Mouse (Mus musculus) bone marrow, adult 2 months (tissue): ENCODE results near the gene Dtnbp1. TPM values are rescaled to one million over a fixed set of nuclear protein-coding genes. Genes with fewer than 3 reads are reported as not detected.

Experiments
- H3K27ac ChIP-seq: fragments of 200-500 bp; 2 replicates; pipeline ENCODE4 v1.5.1; 2012; ENCODE audit warnings: low read depth, mild to moderate bottlenecking, control low read depth, inconsistent platforms, low read length; ENCODE audit not compliant: control insufficient read depth, poor library complexity, insufficient read depth
- H3K4me1 ChIP-seq: fragments of 200-500 bp; 2 replicates; pipeline ENCODE4 v1.6.1; 2011; ENCODE audit warnings: low read length; ENCODE audit not compliant: control insufficient read depth, insufficient read depth
- H3K4me3 ChIP-seq: fragments of 200-500 bp; replicated peaks from 2 replicates; pipeline ENCODE3; 2011; ENCODE audit warnings: mild to moderate bottlenecking, low read depth, low read length, control low read depth; ENCODE audit not compliant: control insufficient read depth
- CTCF ChIP-seq: fragments of 200-500 bp; IDR thresholded peaks from 2 replicates; pipeline ENCODE4 v1.5.1; 2011; ENCODE audit warnings: low read length, control low read depth; ENCODE audit not compliant: control insufficient read depth, insufficient read depth
- POLR2A ChIP-seq: fragments of 200-500 bp; IDR thresholded peaks from 2 replicates; pipeline ENCODE4 v1.6.1; 2011; ENCODE audit warnings: low read depth, mild to moderate bottlenecking, control low read depth, low read length, borderline replicate concordance; ENCODE audit not compliant: control insufficient read depth
- WGBS: fragments of 180-500 bp; shearing (Covaris S2); methylation state at CpG from one replicate; pipeline ENCODE4 v1.1.7; 2018; 5-methylcytosine and 5-hydroxymethylcytosine counted together
- polyA plus RNA-seq: library from polyadenylated mRNA; stranded (reverse); fragments of >200 nt; gene quantifications from 2 replicates; pipeline ENCODE4 v1.2.4, GENCODE M21; 2011; ENCODE audit warnings: low replicate concordance; ENCODE audit not compliant: missing spikeins, insufficient read depth, insufficient read length

Gene Dtnbp1
- polyA plus RNA-seq, 1 experiment: 27.6 TPM

- Histone ChIP-seq H3K27ac (no peak overlapping the region), H3K4me3 (no peak overlapping the region), H3K4me1 (peaks cover 4% of the 10 kb centered on the region; the same call in 1 of the 2 replicates)
- TF ChIP-seq CTCF (no peak), POLR2A (no peak)
- WGBS: 92% methylated on average over 12 of the region's 12 CpGs
These were observed 2.7 kb downstream of the Dtnbp1 start for GRCm38 (mm10) chr13:44999211-44999610.

- Histone ChIP-seq H3K4me3 (no peak overlapping the region), H3K27ac (no peak overlapping the region), H3K4me1 (peaks cover 2% of the 10 kb centered on the region; the same call in 1 of the 2 replicates)
- TF ChIP-seq POLR2A: no peak
- TF ChIP-seq CTCF: no peak
- 31% methylated on average over 5 of the region's 5 CpGs for WGBS
These were observed 5.6 kb downstream of the Dtnbp1 start for GRCm38 (mm10) chr13:44996339-44996738.

- no peak overlapping the region for H3K4me3 ChIP-seq
- peaks cover 2% of the 10 kb centered on the region; the same call in 1 of the 2 replicates for H3K4me1 ChIP-seq
- WGBS: 71% methylated on average over 10 of the region's 10 CpGs
- TF ChIP-seq POLR2A (no peak), CTCF (no peak)
- H3K27ac ChIP-seq: no peak overlapping the region
These were observed 9.3 kb downstream of the Dtnbp1 start for GRCm38 (mm10) chr13:44992550-44993205.

GRCm38 (mm10) chr13:44991936-44992335, 10.0 kb downstream of the Dtnbp1 start:
- Histone ChIP-seq H3K4me1 (no peaks in the 10 kb centered on the region; the same call in 1 of the 2 replicates), H3K4me3 (no peak overlapping the region), H3K27ac (no peak overlapping the region)
- WGBS: 89% methylated on average over 4 of the region's 4 CpGs
- TF ChIP-seq CTCF: no peak
- no peak for TF ChIP-seq POLR2A

- Histone ChIP-seq H3K4me3 (no peak overlapping the region), H3K27ac (no peak overlapping the region), H3K4me1 (no peaks in the 10 kb centered on the region; the same call in 1 of the 2 replicates)
- TF ChIP-seq CTCF: no peak
- no peak for TF ChIP-seq POLR2A
- 89% methylated on average over 7 of the region's 7 CpGs for WGBS
These were observed 11.8 kb downstream of the Dtnbp1 start for GRCm38 (mm10) chr13:44990073-44990682.

- Histone ChIP-seq H3K4me3 (no peak overlapping the region), H3K4me1 (no peaks in the 10 kb centered on the region; the same call in 1 of the 2 replicates), H3K27ac (no peak overlapping the region)
- 21% methylated on average over 2 of the region's 2 CpGs for WGBS
- TF ChIP-seq POLR2A (no peak), CTCF (no peak)
These were observed 15.6 kb downstream of the Dtnbp1 start for GRCm38 (mm10) chr13:44986352-44986751.

GRCm38 (mm10) chr13:44985321-44985720, 16.6 kb downstream of the Dtnbp1 start:
- no peak for TF ChIP-seq CTCF
- TF ChIP-seq POLR2A: no peak
- Histone ChIP-seq H3K27ac (no peak overlapping the region), H3K4me1 (no peaks in the 10 kb centered on the region; the same call in 1 of the 2 replicates), H3K4me3 (no peak overlapping the region)
- WGBS: 4% methylated on average over 2 of the region's 2 CpGs

- Histone ChIP-seq H3K4me3 (no peak overlapping the region), H3K27ac (no peak overlapping the region), H3K4me1 (no peaks in the 10 kb centered on the region; the same call in 1 of the 2 replicates)
- TF ChIP-seq POLR2A (no peak), CTCF (no peak)
- 51% methylated on average over 5 of the region's 5 CpGs for WGBS
These were observed 18.1 kb downstream of the Dtnbp1 start for GRCm38 (mm10) chr13:44983635-44984401.
